8 mouse cellular contexts compared by ENCODE assay signal in genomic region chr8:70540507-70541071, GRCm38 (mm10). TPM values are rescaled to one million over a fixed set of nuclear protein-coding genes. Genes with fewer than 3 reads are reported as not detected.
DNase-seq lines count a peak whose midpoint lies in the region; ATAC-seq and TF ChIP-seq lines count a peak whose summit lies in the region.

No protein-coding gene starts in this region.

- TF ChIP-seq CTCF in G1E (IDR thresholded peaks at IDR 0.05; ENCODE audit: low read depth, low read length): no peak
- no peak for TF ChIP-seq CTCF in small intestine, adult 2 months (IDR thresholded peaks at IDR 0.05; ENCODE audit: extremely low read depth, insufficient read length, insufficient replicate concordance, low read depth, low read length)

- H3K9me3 ChIP-seq in G1E (replicated peaks): no peaks in the 10 kb centered on the region
- H3K9me3 ChIP-seq in heart, embryonic 13.5 days: no peaks in the 10 kb centered on the region

- intact Hi-C loops in left cerebral cortex, postnatal 25 days (cut with DNase I): loop anchor here (10.0 kb wide), 1 partner anchor 214 kb away; the partner anchor contains the start of gene Rab3a

- H3K27ac ChIP-seq in heart, embryonic 13.5 days (replicated peaks): peak overlapping the region; percentile 95
- peak overlapping the region; percentile 86 for H3K27ac ChIP-seq in small intestine, adult 2 months (ENCODE audit: insufficient read depth, low read depth, low read length)

- H3K4me3 ChIP-seq in G1E (ENCODE audit: low read depth, low read length): peak overlapping the region; percentile 93
- H3K4me3 ChIP-seq in heart, embryonic 13.5 days: peak overlapping the region; percentile 74
- H3K4me3 ChIP-seq in small intestine, adult 2 months (ENCODE audit: low read depth, low read length): peak overlapping the region; percentile 91

- peak overlapping the region; percentile 93 for H3K9ac ChIP-seq in heart, embryonic 13.5 days

- peak overlapping the region; percentile 87 for H3K4me2 ChIP-seq in heart, embryonic 13.5 days

- ATAC-seq in G1E (ENCODE audit: extremely low read depth, insufficient number of reproducible peaks, low FRiP score, poor library complexity, severe bottlenecking): no peak
- ATAC-seq in heart, embryonic 13.5 days (ENCODE audit: extremely low read depth, insufficient number of reproducible peaks, low FRiP score, low TSS enrichment): no peak

- H3K36me3 ChIP-seq in G1E (replicated peaks): peaks cover 71% of the 10 kb centered on the region
- H3K36me3 ChIP-seq in heart, embryonic 13.5 days: peaks cover 20% of the 10 kb centered on the region
- peaks cover 6% of the 10 kb centered on the region for H3K36me3 ChIP-seq in small intestine, adult 2 months (ENCODE audit: control insufficient read depth, insufficient read depth, low read length)

- peak; percentile 51; the same call in 1 of the 2 replicates for TF ChIP-seq POLR2A in small intestine, adult 2 months (IDR thresholded peaks at IDR 0.05; ENCODE audit: low read depth, low read length)

- H3K27me3 ChIP-seq in G1E (ENCODE audit: insufficient read depth, low read length): no peaks in the 10 kb centered on the region
- H3K27me3 ChIP-seq in heart, embryonic 13.5 days (replicated peaks): no peaks in the 10 kb centered on the region
- H3K27me3 ChIP-seq in small intestine, adult 2 months (ENCODE audit: control insufficient read depth, insufficient read depth, low read length): no peaks in the 10 kb centered on the region

- peaks cover 60% of the 10 kb centered on the region for H3K4me1 ChIP-seq in G1E (ENCODE audit: insufficient read depth, low read depth, low read length)
- H3K4me1 ChIP-seq in heart, embryonic 13.5 days: peaks cover 46% of the 10 kb centered on the region
- peaks cover 23% of the 10 kb centered on the region for H3K4me1 ChIP-seq in small intestine, adult 2 months (ENCODE audit: control insufficient read depth, insufficient read depth, insufficient read length, low read length)

- DNase-seq in 3134 (ENCODE audit: extremely low read depth, insufficient read length, low spot score): peak; percentile 61
- DNase-seq in G1E (ENCODE audit: low spot score): no peak
- peak; percentile 40 to 64 for DNase-seq in kidney, postnatal 4 days
- DNase-seq in cerebellum, postnatal 10 days: no peak
- no peak for DNase-seq in left cerebral cortex, postnatal 25 days (ENCODE audit: low spot score in 2 of 2)
- no peak for DNase-seq in B cell, adult 2 months

- WGBS in heart, embryonic 13.5 days: 31% methylated on average over 7 of the region's 7 CpGs
- 8% methylated on average over 7 of the region's 7 CpGs for WGBS in small intestine, adult 2 months

RNA-seq across cellular contexts. Expression of gene Ell, which starts 1.3 kb away (rescaled TPM):
- total RNA-seq in G1E (2014; fragmentation: Nextera tagmentation) (20.8 and 22.7 TPM in 2 replicates), G1E (2017) (7.6 and 9.1 TPM in 2 replicates)
- 56.4 and 59.0 TPM in 2 replicates for polyA plus RNA-seq in G1E (2012)
- polyA plus RNA-seq in heart, embryonic 13.5 days (2015; fragmentation: Nextera tagmentation; extraction: Ambion mirVana): 11.6 and 12.5 TPM in 2 replicates
- polyA plus RNA-seq in small intestine, adult 2 months (2012; rRNA removed): 20.5 and 45.6 TPM in 2 replicates
- total RNA-seq in left cerebral cortex, postnatal 25 days (2021): 10 to 100 TPM; 15.1 to 17.7 TPM

RNA-seq across cellular contexts. Expression of gene Kxd1, which starts 12.8 kb away (rescaled TPM):
- total RNA-seq in G1E (2014; fragmentation: Nextera tagmentation) (180 and 189 TPM in 2 replicates), G1E (2017) (47.5 and 50.9 TPM in 2 replicates)
- polyA plus RNA-seq in G1E (2012): 40.0 and 49.9 TPM in 2 replicates
- polyA plus RNA-seq in heart, embryonic 13.5 days (2015; fragmentation: Nextera tagmentation; extraction: Ambion mirVana): 65.8 and 71.2 TPM in 2 replicates
- 34.3 and 64.4 TPM in 2 replicates for polyA plus RNA-seq in small intestine, adult 2 months (2012; rRNA removed)
- 10 to 100 TPM; 43.1 to 47.7 TPM for total RNA-seq in left cerebral cortex, postnatal 25 days (2021)

RNA-seq across cellular contexts. Expression of gene Fkbp8, which starts 13.1 kb away (rescaled TPM):
- total RNA-seq in G1E (2014; fragmentation: Nextera tagmentation) (228 and 232 TPM in 2 replicates), G1E (2017) (206 and 221 TPM in 2 replicates)
- 939 and 1,510 TPM in 2 replicates for polyA plus RNA-seq in G1E (2012)
- 240 and 251 TPM in 2 replicates for polyA plus RNA-seq in heart, embryonic 13.5 days (2015; fragmentation: Nextera tagmentation; extraction: Ambion mirVana)
- polyA plus RNA-seq in small intestine, adult 2 months (2012; rRNA removed): 300 and 623 TPM in 2 replicates
- total RNA-seq in left cerebral cortex, postnatal 25 days (2021): 100 to 1,000 TPM; 403 TPM

RNA-seq across cellular contexts. Expression of gene Uba52, which starts 30.0 kb away (rescaled TPM):
- total RNA-seq in G1E (2014; fragmentation: Nextera tagmentation) (4,646 and 5,141 TPM in 2 replicates), G1E (2017) (3,490 and 3,572 TPM in 2 replicates)
- polyA plus RNA-seq in G1E (2012): 592 and 1,322 TPM in 2 replicates
- polyA plus RNA-seq in heart, embryonic 13.5 days (2015; fragmentation: Nextera tagmentation; extraction: Ambion mirVana): 842 and 891 TPM in 2 replicates
- 606 and 770 TPM in 2 replicates for polyA plus RNA-seq in small intestine, adult 2 months (2012; rRNA removed)
- total RNA-seq in left cerebral cortex, postnatal 25 days (2021): 100 to 1,000 TPM; 886 to 927 TPM

RNA-seq across cellular contexts. Expression of gene Rex1bd, which starts 34.0 kb away (rescaled TPM):
- total RNA-seq in G1E (2014; fragmentation: Nextera tagmentation) (43.6 and 44.2 TPM in 2 replicates), G1E (2017) (86.9 and 94.9 TPM in 2 replicates)
- 187 and 223 TPM in 2 replicates for polyA plus RNA-seq in G1E (2012)
- 116 and 125 TPM in 2 replicates for polyA plus RNA-seq in heart, embryonic 13.5 days (2015; fragmentation: Nextera tagmentation; extraction: Ambion mirVana)
- polyA plus RNA-seq in small intestine, adult 2 months (2012; rRNA removed): 137 and 244 TPM in 2 replicates
- total RNA-seq in left cerebral cortex, postnatal 25 days (2021): 100 to 1,000 TPM; 104 TPM

Comparison
In these comparisons a context has a peak if more than half of its experiments do, and no peak if none do; other contexts are left out.
1. DNase-seq: peak in 3134 (single experiment) and kidney, postnatal 4 days (2 of 2); none in G1E (single experiment), cerebellum, postnatal 10 days (0 of 2), left cerebral cortex, postnatal 25 days (0 of 2) and B cell, adult 2 months (0 of 2).
2. Peak in every context shown above with its lines, with median percentiles within 50 percentile points of each other: H3K4me3 ChIP-seq.